Mouse (Mus musculus) E14TG2a.4 (cell line): ENCODE data around the gene Arhgef19.

Source experiments
- H3K27me3 ChIP-seq: 2 replicates; pipeline ENCODE4 v1.6.1; 2014; ENCODE audit warnings: low read length, control low read depth; ENCODE audit not compliant: insufficient read depth
- H3K36me3 ChIP-seq: 2 replicates; pipeline ENCODE4 v1.6.1; 2014; ENCODE audit warnings: low read length, control low read depth; ENCODE audit not compliant: insufficient read depth
- H3K4me1 ChIP-seq: replicated peaks from 2 replicates; pipeline ENCODE4 v1.6.1; 2014; ENCODE audit warnings: low read depth, low read length, control low read depth
- H3K4me3 ChIP-seq: replicated peaks from 2 replicates; pipeline ENCODE4 v1.5.1; 2014; ENCODE audit warnings: mild to moderate bottlenecking, low read length
- H3K9me3 ChIP-seq: 2 replicates; pipeline ENCODE4 v1.6.1; 2014; ENCODE audit warnings: low read length, control low read depth
- CTCF ChIP-seq: conservative IDR thresholded peaks from 2 replicates; pipeline ENCODE4 v1.5.1; 2014; ENCODE audit warnings: low read length
- NANOG ChIP-seq: IDR thresholded peaks from 2 replicates; pipeline ENCODE4 v1.6.1; 2014; ENCODE audit warnings: borderline replicate concordance, low read length, mixed read lengths
- POU5F1 ChIP-seq: IDR thresholded peaks from 2 replicates; pipeline ENCODE4 v1.6.1; 2014; ENCODE audit warnings: low read length, borderline replicate concordance

Gene Arhgef19

DNA sequence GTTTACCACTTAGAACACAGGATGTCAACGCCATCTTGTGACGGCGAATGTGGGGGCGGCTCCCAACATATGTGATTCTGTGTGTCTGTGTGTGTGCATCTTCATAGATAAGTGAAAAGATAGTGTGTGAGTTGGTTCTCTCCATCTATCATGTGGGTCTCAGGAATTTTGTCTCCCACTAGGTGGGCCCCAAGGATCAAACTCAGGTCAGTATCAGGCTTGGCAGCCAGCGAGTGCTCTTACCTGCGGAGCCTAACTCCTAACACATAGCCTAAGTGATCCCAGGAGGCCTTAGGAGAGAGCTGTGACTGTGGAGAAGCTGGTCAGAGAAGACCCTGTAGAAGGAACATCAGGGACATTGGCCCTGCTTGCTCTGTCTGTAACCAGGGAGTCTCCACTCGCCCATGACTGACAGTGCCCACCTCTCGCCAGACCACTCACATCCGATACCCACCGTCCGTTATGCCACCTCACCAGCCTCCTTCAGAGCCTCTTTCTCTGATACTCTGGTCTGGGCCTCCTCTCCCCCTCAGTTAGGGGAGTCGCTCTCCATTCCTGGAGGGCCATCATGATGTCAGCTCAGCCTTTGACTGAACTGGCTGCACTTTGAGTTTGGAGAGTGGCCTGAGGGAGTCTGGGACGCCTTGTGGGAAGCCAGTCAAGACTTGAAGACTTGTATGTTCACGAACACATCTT, 28.6 kb upstream of the Arhgef19 start:
- Histone ChIP-seq H3K36me3 (no peaks in the 10 kb centered on the region), H3K4me3 (no peak overlapping the region), H3K9me3 (no peaks in the 10 kb centered on the region), H3K27me3 (no peaks in the 10 kb centered on the region), H3K4me1 (peaks cover 22% of the 10 kb centered on the region)
- TF ChIP-seq POU5F1 (no peak), CTCF (no peak), NANOG (no peak)

DNA sequence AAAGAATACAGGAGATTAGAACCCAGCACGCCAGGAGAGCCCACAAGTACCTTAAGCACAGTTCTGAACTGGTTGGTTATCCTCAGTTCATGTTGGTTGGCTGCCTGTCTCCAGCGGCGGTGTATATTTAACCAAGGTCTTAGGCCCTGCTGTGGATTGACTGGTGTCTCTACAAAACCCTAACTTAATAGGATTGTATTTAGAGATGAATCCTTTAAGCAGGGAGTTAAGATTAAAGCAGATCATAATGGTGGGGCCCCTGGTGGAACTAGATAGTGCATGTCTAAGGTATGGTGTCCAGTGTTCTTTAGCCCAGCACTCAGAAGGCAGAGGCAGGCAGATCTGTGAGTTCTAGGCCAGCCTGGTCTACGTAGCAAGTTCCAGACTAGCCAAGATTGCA, 27.7 kb upstream of the Arhgef19 start:
- Histone ChIP-seq H3K4me3 (no peak overlapping the region), H3K36me3 (no peaks in the 10 kb centered on the region), H3K4me1 (peaks cover 20% of the 10 kb centered on the region), H3K27me3 (no peaks in the 10 kb centered on the region), H3K9me3 (no peaks in the 10 kb centered on the region)
- TF ChIP-seq CTCF (no peak), POU5F1 (no peak), NANOG (no peak)

DNA sequence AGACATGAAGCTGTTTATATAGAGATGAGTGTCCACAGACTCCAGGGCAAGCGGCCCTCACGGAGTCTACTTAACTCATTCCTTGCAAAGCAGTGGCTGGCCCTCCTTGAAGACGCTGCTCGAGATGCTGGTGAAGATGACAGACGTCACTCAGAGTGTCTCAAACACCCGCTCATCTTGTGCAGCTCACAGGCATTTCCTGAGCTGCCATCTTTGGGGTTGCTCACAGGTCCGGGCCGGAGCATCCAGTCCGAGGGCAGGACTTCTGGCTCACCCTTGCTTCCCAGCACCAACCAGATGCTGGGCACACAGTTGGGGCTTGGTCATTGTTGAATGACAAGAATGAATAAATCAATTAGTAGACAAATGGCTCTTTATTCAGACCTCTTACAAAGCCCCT, 26.4 kb upstream of the Arhgef19 start:
- Histone ChIP-seq H3K9me3 (no peaks in the 10 kb centered on the region), H3K27me3 (no peaks in the 10 kb centered on the region), H3K4me3 (no peak overlapping the region), H3K36me3 (no peaks in the 10 kb centered on the region), H3K4me1 (peaks cover 21% of the 10 kb centered on the region)
- no peak for TF ChIP-seq CTCF
- no peak for TF ChIP-seq POU5F1
- no peak for TF ChIP-seq NANOG

DNA sequence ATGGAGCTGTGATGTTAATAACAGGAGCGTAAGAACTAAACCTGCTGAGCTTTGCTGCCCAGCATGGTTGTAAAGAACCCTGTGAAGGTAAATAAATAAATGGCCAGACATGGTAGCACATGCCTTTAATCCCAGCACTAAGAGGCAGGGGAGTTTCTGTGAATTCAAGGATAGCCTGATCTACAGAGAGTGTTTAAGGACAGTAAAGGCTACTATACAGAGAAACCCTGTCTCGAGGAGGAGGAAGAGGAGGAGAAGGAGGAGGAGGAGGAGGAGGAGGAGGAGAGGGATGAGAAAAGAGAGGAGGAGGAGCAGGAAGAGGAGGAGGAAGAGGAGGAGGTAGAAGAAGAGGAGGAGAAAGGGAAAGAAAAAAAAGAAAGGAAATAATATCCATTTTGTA, 26.0 kb upstream of the Arhgef19 start:
- H3K9me3 ChIP-seq, result no peaks in the 10 kb centered on the region
- TF ChIP-seq CTCF, result no peak
- no peak for TF ChIP-seq POU5F1
- TF ChIP-seq NANOG, result no peak
- peaks cover 25% of the 10 kb centered on the region for H3K4me1 ChIP-seq
- H3K27me3 ChIP-seq, result no peaks in the 10 kb centered on the region
- H3K36me3 ChIP-seq, result no peaks in the 10 kb centered on the region
- no peak overlapping the region for H3K4me3 ChIP-seq

DNA sequence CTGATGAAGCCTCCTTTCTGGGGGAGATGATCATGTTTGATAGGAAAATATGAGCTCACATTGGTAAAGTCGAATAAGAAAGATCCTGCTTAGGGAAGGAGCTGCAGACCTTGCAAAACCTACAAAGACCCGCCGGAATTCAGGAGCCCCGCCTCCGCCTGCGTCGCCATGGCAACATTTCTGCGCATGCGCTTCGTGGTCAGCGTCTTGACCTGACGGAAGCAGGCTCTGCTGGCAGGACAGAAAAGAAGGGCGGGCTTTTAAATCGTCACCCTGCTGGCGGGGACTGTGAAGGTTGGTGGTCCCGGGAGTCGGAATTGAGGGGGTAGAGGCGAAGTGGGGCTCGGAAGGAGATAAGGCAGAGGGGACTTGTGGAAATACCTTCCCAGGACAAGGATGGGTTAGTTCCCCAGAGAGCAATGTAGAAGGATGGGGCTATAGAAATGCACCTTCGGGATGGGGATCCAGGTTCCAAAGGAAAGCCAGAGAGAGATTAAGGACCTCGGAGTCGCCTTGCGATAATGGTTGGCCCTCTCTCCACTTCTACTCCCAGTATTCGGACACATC, 25.4 kb upstream of the Arhgef19 start, which contains the start of gene Rsg1:
Gene Rsg1 (plus strand): TSS at position 187 of the 567 bp plus-strand sequence.
- Histone ChIP-seq H3K36me3 (no peaks in the 10 kb centered on the region), H3K27me3 (no peaks in the 10 kb centered on the region), H3K4me3 (peak within 1 kb of the TSS; percentile 83), H3K9me3 (no peaks in the 10 kb centered on the region), H3K4me1 (peaks cover 25% of the 10 kb centered on the region)
- TF ChIP-seq NANOG (no peak), CTCF (no peak), POU5F1 (no peak)

DNA sequence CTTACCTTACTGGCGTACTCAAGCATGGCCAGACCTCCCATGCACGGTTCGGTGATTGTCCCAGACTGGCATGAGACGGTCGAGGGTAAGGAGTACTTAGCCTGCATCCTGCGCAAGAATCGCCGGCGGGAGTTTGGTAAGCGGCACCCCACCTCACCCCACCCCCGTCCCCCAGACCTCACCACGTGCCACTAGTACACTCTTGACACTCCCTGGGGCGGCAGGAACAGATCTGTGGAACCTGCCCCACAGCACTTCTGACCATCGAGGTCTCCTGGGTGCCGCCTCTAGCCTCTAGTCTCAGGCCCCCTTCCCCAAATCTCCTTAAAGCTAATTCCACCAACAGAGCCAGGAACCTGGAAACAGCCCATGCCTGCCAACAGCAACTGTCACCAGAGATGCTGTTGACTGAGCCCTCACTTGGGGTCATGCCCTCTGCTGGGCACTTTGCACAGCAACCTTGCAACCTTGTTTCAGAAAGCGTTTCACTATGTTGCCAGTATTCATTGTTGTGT, 24.9 kb upstream of the Arhgef19 start:
- no peak for TF ChIP-seq POU5F1
- no peak; the same call in 1 of the 2 replicates for TF ChIP-seq CTCF
- TF ChIP-seq NANOG, result no peak

DNA sequence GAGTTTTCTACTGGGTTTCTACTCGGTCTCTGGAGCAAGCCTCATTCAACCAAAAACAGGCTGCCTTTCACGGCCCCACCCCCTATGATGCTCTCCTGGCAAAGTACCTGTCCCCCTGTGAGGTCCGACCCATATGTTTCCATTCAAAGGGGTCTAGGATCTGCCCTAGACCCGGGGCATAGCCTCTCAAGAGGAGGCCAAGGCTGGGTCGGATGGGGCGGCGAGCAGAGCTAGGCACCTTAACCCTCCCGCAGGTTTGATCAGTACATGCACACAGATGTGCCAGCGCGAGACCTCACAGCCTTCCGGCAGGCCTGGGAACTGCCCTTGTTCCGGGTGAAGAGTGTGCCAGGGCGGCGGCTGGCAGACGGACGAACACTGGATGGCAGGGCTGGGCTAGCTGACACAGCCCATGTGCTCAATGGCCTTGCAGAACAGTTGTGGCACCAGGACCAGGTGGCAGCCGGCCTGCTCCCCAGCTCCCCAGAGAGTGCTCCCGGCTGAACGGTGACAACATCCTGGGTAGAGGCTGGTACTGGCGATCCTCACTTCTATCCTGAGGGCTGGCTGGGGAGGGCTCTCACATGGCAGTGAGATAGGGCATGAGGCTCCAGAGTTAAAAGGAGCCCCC, 19.6 kb upstream of the Arhgef19 start:
- Histone ChIP-seq H3K36me3 (no peaks in the 10 kb centered on the region), H3K9me3 (no peaks in the 10 kb centered on the region), H3K4me3 (peak overlapping the region; percentile 63), H3K27me3 (no peaks in the 10 kb centered on the region; the same call in 1 of the 2 replicates), H3K4me1 (peaks cover 18% of the 10 kb centered on the region)
- TF ChIP-seq CTCF (no peak), NANOG (no peak), POU5F1 (no peak)

More for the DNA sequence above, 24.9 kb upstream of the Arhgef19 start:
- no peaks in the 10 kb centered on the region for H3K36me3 ChIP-seq
- peak overlapping the region; percentile 83 for H3K4me3 ChIP-seq
- H3K4me1 ChIP-seq, result peaks cover 26% of the 10 kb centered on the region
- H3K9me3 ChIP-seq, result no peaks in the 10 kb centered on the region
- no peaks in the 10 kb centered on the region for H3K27me3 ChIP-seq

DNA sequence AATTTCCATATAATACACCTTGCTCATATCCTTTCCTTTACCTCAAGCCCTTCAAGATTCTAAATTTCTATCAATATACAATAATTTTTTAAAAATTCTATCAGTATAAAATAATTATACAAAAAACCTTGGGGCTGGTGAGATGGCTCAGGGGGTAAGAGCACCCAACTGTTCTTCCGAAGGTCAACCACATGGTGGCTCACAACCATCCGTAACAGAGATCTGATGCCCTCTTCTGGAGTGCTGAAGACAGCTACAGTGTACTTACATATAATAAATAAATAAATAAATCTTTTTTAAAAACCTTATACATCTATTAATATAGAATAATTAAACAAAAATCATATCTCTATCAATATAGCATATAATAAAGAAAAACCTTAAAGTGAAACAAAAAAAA, 17.5 kb upstream of the Arhgef19 start:
- no peak overlapping the region for H3K4me3 ChIP-seq
- no peak for TF ChIP-seq CTCF
- no peak for TF ChIP-seq NANOG
- TF ChIP-seq POU5F1, result no peak
- H3K4me1 ChIP-seq, result peaks cover 19% of the 10 kb centered on the region
- no peaks in the 10 kb centered on the region for H3K9me3 ChIP-seq
- no peaks in the 10 kb centered on the region for H3K36me3 ChIP-seq
- H3K27me3 ChIP-seq, result no peaks in the 10 kb centered on the region; the same call in 1 of the 2 replicates
